Mouse (Mus musculus) hindbrain, embryonic 11.5 days (tissue): ENCODE measurements at regions not wholly inside any gene's neighbourhood (a gene's known extent, or its start where the extent isn't known, plus 50 kb on each side); places are given as distances from the start of the nearest gene placed in this dataset.

Experiments used
- ATAC-seq: fragments of 200-750 bp; cut with Nextera tagmentation; 2 replicates; pipeline ENCODE4 v1.8.0; 2017; ENCODE audit warnings: mild to moderate bottlenecking, moderate TSS enrichment, moderate library complexity; ENCODE audit not compliant: low FRiP score
- DNase-seq: peaks from one replicate; pipeline ENCODE4 v3.0.0-alpha.2; 2015; ENCODE audit warnings: low spot score
- H3K27ac ChIP-seq: fragments of 300-500 bp; sonication (generic); 2 replicates; pipeline ENCODE4 v1.5.1; 2014; ENCODE audit warnings: mild to moderate bottlenecking, low read depth, low read length
- H3K27me3 ChIP-seq: fragments of 300-500 bp; sonication (generic); 2 replicates; pipeline ENCODE4 v1.6.1; 2014; ENCODE audit warnings: mild to moderate bottlenecking, low read length, moderate library complexity, mixed read lengths; ENCODE audit not compliant: control insufficient read depth, insufficient read depth
- H3K36me3 ChIP-seq: fragments of 300-500 bp; sonication (generic); 2 replicates; pipeline ENCODE4 v1.6.1; 2014; ENCODE audit warnings: mild to moderate bottlenecking, low read length, moderate library complexity, mixed read lengths; ENCODE audit not compliant: control insufficient read depth, insufficient read depth
- H3K4me1 ChIP-seq: fragments of 300-500 bp; sonication (generic); replicated peaks from 2 replicates; pipeline ENCODE4 v1.6.1; 2014; ENCODE audit warnings: low read length, mixed read lengths; ENCODE audit not compliant: control insufficient read depth, insufficient read depth
- H3K4me2 ChIP-seq: fragments of 300-500 bp; sonication (generic); replicated peaks from 2 replicates; pipeline ENCODE4 v1.6.1; 2014; ENCODE audit warnings: mild to moderate bottlenecking, low read depth, low read length
- H3K4me3 ChIP-seq: fragments of 300-500 bp; sonication (generic); 2 replicates; pipeline ENCODE4 v1.5.1; 2014; ENCODE audit warnings: low read depth, low read length
- H3K9ac ChIP-seq: fragments of 300-500 bp; sonication (generic); 2 replicates; pipeline ENCODE4 v1.6.1; 2014; ENCODE audit warnings: low read depth, low read length
- H3K9me3 ChIP-seq: fragments of 300-500 bp; sonication (generic); 2 replicates; pipeline ENCODE4 v1.6.1; 2016; ENCODE audit warnings: low read length; ENCODE audit not compliant: control insufficient read depth
- WGBS: fragments of 180-500 bp; shearing (Covaris S2); extraction: QIAGEN DNeasy Blood & Tissue Kit; methylation state at CpG from one replicate; pipeline ENCODE4 v1.1.7; 2014; 5-methylcytosine and 5-hydroxymethylcytosine counted together

- H3K27me3 ChIP-seq = no peaks in the 10 kb centered on the region
- ATAC-seq (no peak), DNase-seq (no peak)
- H3K4me2 ChIP-seq = no peak overlapping the region
- H3K4me3 ChIP-seq = no peak overlapping the region
- no peak overlapping the region for H3K27ac ChIP-seq
- H3K9ac ChIP-seq = no peak overlapping the region
- H3K9me3 ChIP-seq = no peaks in the 10 kb centered on the region
- WGBS = 86% methylated on average over 4 of the region's 4 CpGs
- no peaks in the 10 kb centered on the region for H3K36me3 ChIP-seq
- no peaks in the 10 kb centered on the region; the same call in 1 of the 2 replicates for H3K4me1 ChIP-seq
Observed at GRCm38 (mm10) chr17:15890595-15891140, 59.8 kb upstream of the Rgmb start.

- no peaks in the 10 kb centered on the region for H3K27me3 ChIP-seq
- H3K9ac ChIP-seq = no peak overlapping the region
- DNase-seq = no peak
- no peaks in the 10 kb centered on the region for H3K9me3 ChIP-seq
- WGBS = 81% methylated on average over 7 of the region's 7 CpGs
- no peak overlapping the region for H3K4me2 ChIP-seq
- ATAC-seq = no peak
- H3K4me1 ChIP-seq = no peaks in the 10 kb centered on the region
- H3K27ac ChIP-seq = no peak overlapping the region
- H3K36me3 ChIP-seq = no peaks in the 10 kb centered on the region
- H3K4me3 ChIP-seq = no peak overlapping the region
Observed at GRCm38 (mm10) chr17:15882803-15883202, 52.0 kb upstream of the Rgmb start.

DNA sequence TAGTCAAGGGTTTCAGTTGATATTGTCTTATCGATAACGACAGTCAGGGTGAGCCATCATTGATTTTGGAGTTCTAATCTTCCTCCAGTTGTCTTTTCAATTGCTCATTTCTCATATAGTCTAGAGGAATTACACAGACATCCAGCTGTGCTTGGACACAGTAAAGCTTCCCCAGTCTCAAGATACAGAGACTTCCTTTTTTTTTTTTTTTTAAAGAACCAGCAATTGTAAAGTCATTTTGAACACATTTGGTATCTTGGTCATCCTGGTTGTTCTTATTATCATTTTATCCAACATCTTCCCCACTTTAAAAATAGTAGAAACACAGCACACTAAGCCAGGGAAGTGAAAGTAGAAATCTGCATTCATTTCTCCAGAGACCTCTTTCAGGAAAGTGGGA is 51.4 kb upstream of the Rgmb start:
- Histone ChIP-seq H3K27me3 (no peaks in the 10 kb centered on the region), H3K4me2 (no peak overlapping the region), H3K27ac (no peak overlapping the region), H3K36me3 (no peaks in the 10 kb centered on the region), H3K4me3 (no peak overlapping the region), H3K4me1 (no peaks in the 10 kb centered on the region), H3K9ac (no peak overlapping the region), H3K9me3 (no peaks in the 10 kb centered on the region)
- no peak for ATAC-seq
- no peak for DNase-seq
- 84% methylated on average over 2 of the region's 2 CpGs for WGBS
